In the genomic region with DNA sequence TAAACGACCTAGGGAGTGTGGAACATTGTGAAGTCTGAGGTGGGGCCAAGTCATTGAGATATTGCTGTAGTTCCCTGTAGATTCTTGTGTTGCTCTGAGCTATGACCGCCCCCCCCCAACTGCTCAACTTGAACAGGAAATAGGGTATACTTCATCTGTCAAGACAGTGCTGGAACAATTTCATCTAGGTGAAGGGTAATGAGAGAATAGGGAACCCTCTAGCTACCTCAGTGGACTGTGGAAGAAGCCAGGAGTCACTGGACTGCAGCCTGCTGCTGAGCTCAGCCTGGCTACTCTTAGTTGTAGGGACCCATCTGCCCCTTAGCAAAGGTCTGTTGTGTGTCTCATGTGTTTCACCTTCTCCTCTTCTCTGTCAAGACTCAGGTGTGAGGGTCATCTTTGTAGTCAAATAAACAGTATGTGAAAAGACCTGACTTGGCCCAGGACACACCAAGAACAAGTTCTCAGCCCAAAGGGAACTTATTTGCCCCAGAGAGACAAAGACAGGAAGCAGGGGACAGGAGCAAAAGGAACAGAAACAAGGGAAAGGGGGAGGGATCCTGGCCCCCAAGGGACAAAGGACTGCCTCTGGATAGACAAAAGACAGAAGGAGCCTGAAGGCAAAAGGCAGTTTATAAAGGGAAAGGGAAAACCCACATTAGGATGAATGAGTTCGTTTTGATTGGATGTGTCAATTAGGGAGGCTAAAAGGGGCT, we compare ENCODE assay signal across 23 mouse cellular contexts. TPM values are rescaled to one million over a fixed set of nuclear protein-coding genes. Genes with fewer than 3 reads are reported as not detected.
DNase-seq lines count a peak whose midpoint lies in the region; ATAC-seq and TF ChIP-seq lines count a peak whose summit lies in the region.
"Had no signal": no experiment of that assay in that cellular context is flagged by ENCODE, and none has a peak within 500 bp of the region (broad histone marks: within the 10 kb centered on the region; RNA-seq: fewer than 3 reads in every experiment).

No protein-coding gene starts in this region.

- DNase-seq in heart, adult 2 months: peak in 1 of 2 experiments; percentile 17
- no peak for DNase-seq in heart, adult 8-10 months (ENCODE audit: low spot score)
- peak; percentile 36 for DNase-seq in thymus, postnatal 4 days
- DNase-seq in thymus, adult 18-20 months: no peak
- DNase-seq in heart, postnatal 0 days (ENCODE audit: low spot score): no peak
- DNase-seq in embryo, embryonic 10 days (ENCODE audit: low spot score): no peak
- no peak for DNase-seq in testis, postnatal 10 days (ENCODE audit: low spot score)
- no peak for DNase-seq in layer of hippocampus, adult 8-10 months (ENCODE audit: low spot score in 2 of 2)
- DNase-seq: adrenal gland, adult 2 months; cerebellum, adult 9-11 months; forebrain, postnatal 0 days; gastrocnemius, postnatal 36 days; right cerebral cortex, postnatal 4 days; thymus, postnatal 36 days had no signal

- no peak for TF ChIP-seq CTCF in heart, adult 2 months (IDR thresholded peaks at IDR 0.05)
- no peak for TF ChIP-seq CTCF in heart, postnatal 0 days (IDR thresholded peaks at IDR 0.05; ENCODE audit: low read depth)

- no peak for TF ChIP-seq EP300 in heart, adult 2 months (IDR thresholded peaks at IDR 0.05; ENCODE audit: insufficient read depth, low read depth, low read length)
- TF ChIP-seq EP300 in heart, postnatal 0 days (IDR thresholded peaks at IDR 0.05; ENCODE audit: low read depth): no peak

- no peak overlapping the region for H3K4me3 ChIP-seq in heart, adult 2 months
- no peak overlapping the region for H3K4me3 ChIP-seq in heart, postnatal 0 days (ENCODE audit: low read depth, low read length)
- H3K4me3 ChIP-seq: forebrain, embryonic 10.5 days; hindbrain, embryonic 10.5 days; limb, embryonic 15.5 days; liver, embryonic 15.5 days; midbrain, embryonic 10.5 days; neural tube, embryonic 12.5 days had no signal

- ATAC-seq in heart, postnatal 0 days (ENCODE audit: insufficient read depth, low read depth): no peak
- ATAC-seq: forebrain, postnatal 0 days; hindbrain, postnatal 0 days; intestine, postnatal 0 days had no signal

- H3K9me3 ChIP-seq in heart, postnatal 0 days (replicated peaks; ENCODE audit: control insufficient read depth, low read length): no peaks in the 10 kb centered on the region
- H3K9me3 ChIP-seq: forebrain, embryonic 10.5 days; hindbrain, embryonic 10.5 days; limb, embryonic 15.5 days; liver, embryonic 15.5 days; midbrain, embryonic 10.5 days; neural tube, embryonic 12.5 days had no signal

- WGBS in heart, adult 2 months: 28% methylated on average over 3 of the region's 3 CpGs
- 55% methylated on average over 3 of the region's 3 CpGs for WGBS in heart, postnatal 0 days

- peaks cover 2% of the 10 kb centered on the region for H3K4me1 ChIP-seq in heart, adult 2 months (ENCODE audit: control insufficient read depth, insufficient read depth, low read length)
- 0 out of 2 replicates have a peak, but pooled peaks cover 5% of the 10 kb centered on the region for H3K4me1 ChIP-seq in heart, postnatal 0 days (ENCODE audit: control insufficient read depth, insufficient read depth)
- H3K4me1 ChIP-seq: limb, embryonic 15.5 days; neural tube, embryonic 12.5 days had no signal

- intact Hi-C loops in heart, adult 2 months (cut with DNase I): no loop called here

- H3K79me2 ChIP-seq in heart, adult 2 months (replicated peaks; ENCODE audit: control insufficient read depth, insufficient read depth, low read length): no peaks in the 10 kb centered on the region

- no peak for TF ChIP-seq POLR2A in heart, adult 2 months (IDR thresholded peaks at IDR 0.05; ENCODE audit: insufficient read depth, low read depth, low read length)

- 0 out of 2 replicates have a peak, but pooled peaks cover 1% of the 10 kb centered on the region for H3K27me3 ChIP-seq in heart, adult 2 months (ENCODE audit: control insufficient read depth, insufficient read depth, low read length)
- H3K27me3 ChIP-seq in heart, postnatal 0 days (ENCODE audit: control insufficient read depth, insufficient read depth, low read length): no peaks in the 10 kb centered on the region
- H3K27me3 ChIP-seq: CH12.LX; limb, embryonic 15.5 days; liver, embryonic 15.5 days; neural tube, embryonic 12.5 days had no signal

- H3K36me3 ChIP-seq in heart, adult 2 months (ENCODE audit: control insufficient read depth, insufficient read depth, low read length): no peaks in the 10 kb centered on the region
- no peaks in the 10 kb centered on the region for H3K36me3 ChIP-seq in heart, postnatal 0 days (replicated peaks; ENCODE audit: control insufficient read depth, insufficient read depth, low read length)
- H3K36me3 ChIP-seq: forebrain, embryonic 10.5 days; hindbrain, embryonic 10.5 days; limb, embryonic 15.5 days; liver, embryonic 15.5 days; midbrain, embryonic 10.5 days; neural tube, embryonic 12.5 days had no signal

- no peak overlapping the region for H3K9ac ChIP-seq in heart, adult 2 months (ENCODE audit: low read depth, low read length)
- no peak overlapping the region for H3K9ac ChIP-seq in heart, postnatal 0 days (replicated peaks; ENCODE audit: low read depth, low read length)
- H3K9ac ChIP-seq: forebrain, postnatal 0 days; limb, embryonic 15.5 days; liver, embryonic 15.5 days; neural tube, embryonic 12.5 days had no signal

- peak overlapping the region; percentile 33 for H3K27ac ChIP-seq in heart, adult 2 months
- peak overlapping the region; percentile 49; the same call in 1 of the 2 replicates for H3K27ac ChIP-seq in heart, postnatal 0 days (ENCODE audit: low read depth)
- H3K27ac ChIP-seq: forebrain, embryonic 10.5 days; hindbrain, embryonic 10.5 days; hindbrain, postnatal 0 days; limb, embryonic 15.5 days; liver, embryonic 15.5 days; midbrain, embryonic 10.5 days; neural tube, embryonic 12.5 days had no signal

- no peak overlapping the region for H3K4me2 ChIP-seq in heart, postnatal 0 days (ENCODE audit: low read depth, low read length)
- H3K4me2 ChIP-seq: limb, embryonic 15.5 days; liver, embryonic 15.5 days; neural tube, embryonic 12.5 days had no signal

RNA-seq across cellular contexts. Expression of a gene that starts 8.7 kb away (rescaled TPM):
- total RNA-seq in heart, adult 2 months (2021): 10 to 100 TPM; 28.0 to 31.5 TPM
- 5.0 and 9.3 TPM in 2 replicates for polyA plus RNA-seq in heart, adult 2 months (2012; rRNA removed)
- total RNA-seq in heart, adult 8-10 months (2022): 10 to 100 TPM; 23.2 to 32.4 (median 28.9) TPM
- 40.4 and 48.4 TPM in 2 replicates for total RNA-seq in heart, postnatal 0 days (2014; rRNA removed; ENCODE audit: low replicate concordance)
- 18.4 and 22.0 TPM in 2 replicates for polyA plus RNA-seq in heart, postnatal 0 days (2015; fragmentation: Nextera tagmentation; extraction: Ambion mirVana)
- total RNA-seq in layer of hippocampus, adult 8-10 months (2022): 100 to 1,000 TPM; 202 to 239 (median 220) TPM

RNA-seq across cellular contexts. Expression of a gene that starts 36.4 kb away (rescaled TPM):
- 1 to 10 TPM; 1.4 TPM for total RNA-seq in heart, adult 2 months (2021)
- polyA plus RNA-seq in heart, adult 2 months (2012; rRNA removed): 4.1 and 7.2 TPM in 2 replicates
- 1 to 10 TPM in 3 of 4 experiments, under 1 TPM in 1; 0.73 to 2.3 (median 1.2) TPM for total RNA-seq in heart, adult 8-10 months (2022)
- 0.65 and 1.6 TPM in 2 replicates for total RNA-seq in heart, postnatal 0 days (2014; rRNA removed; ENCODE audit: low replicate concordance)
- 0.49 and 0.56 TPM in 2 replicates for polyA plus RNA-seq in heart, postnatal 0 days (2015; fragmentation: Nextera tagmentation; extraction: Ambion mirVana)
- 1 to 10 TPM in 1 of 4 experiments, under 1 TPM in 3; 0.39 to 1.3 (median 0.51) TPM for total RNA-seq in layer of hippocampus, adult 8-10 months (2022)

RNA-seq across cellular contexts. Expression of a gene that starts 40.2 kb away (rescaled TPM):
- 10 to 100 TPM; 75.8 to 80.8 TPM for total RNA-seq in heart, adult 2 months (2021)
- 46.3 and 59.2 TPM in 2 replicates for polyA plus RNA-seq in heart, adult 2 months (2012; rRNA removed)
- total RNA-seq in heart, adult 8-10 months (2022): 10 to 100 TPM; 80.1 to 97.8 (median 88.2) TPM
- total RNA-seq in heart, postnatal 0 days (2014; rRNA removed; ENCODE audit: low replicate concordance): 106 and 157 TPM in 2 replicates
- 213 and 232 TPM in 2 replicates for polyA plus RNA-seq in heart, postnatal 0 days (2015; fragmentation: Nextera tagmentation; extraction: Ambion mirVana)
- 10 to 100 TPM; 26.4 to 39.8 (median 36.9) TPM for total RNA-seq in layer of hippocampus, adult 8-10 months (2022)
